Mouse (Mus musculus) kidney, embryonic 15.5 days (tissue): ENCODE measurements around the gene C1ql1. TPM values are rescaled to one million over a fixed set of nuclear protein-coding genes. Genes with fewer than 3 reads are reported as not detected.

ENCODE experiments used
- ATAC-seq: fragments of 200-750 bp; cut with Nextera tagmentation; replicated peaks from 2 replicates; pipeline ENCODE4 v1.8.0; 2017; ENCODE audit warnings: moderate TSS enrichment; ENCODE audit not compliant: low FRiP score
- H3K27ac ChIP-seq: fragments of 300-500 bp; sonication (generic); 2 replicates; pipeline ENCODE4 v1.5.1; 2015; ENCODE audit warnings: mild to moderate bottlenecking, inconsistent platforms
- H3K27me3 ChIP-seq: fragments of 300-500 bp; sonication (generic); 2 replicates; pipeline ENCODE4 v1.6.1; 2015; ENCODE audit warnings: inconsistent platforms
- H3K36me3 ChIP-seq: fragments of 300-500 bp; sonication (generic); 2 replicates; pipeline ENCODE4 v1.6.1; 2015; ENCODE audit warnings: inconsistent platforms
- H3K4me1 ChIP-seq: fragments of 300-500 bp; sonication (generic); 2 replicates; pipeline ENCODE4 v1.6.1; 2015; ENCODE audit warnings: inconsistent platforms
- H3K4me2 ChIP-seq: fragments of 300-500 bp; sonication (generic); 2 replicates; pipeline ENCODE4 v1.6.1; 2015; ENCODE audit warnings: moderate library complexity, mild to moderate bottlenecking, inconsistent platforms
- H3K4me3 ChIP-seq: fragments of 300-500 bp; sonication (generic); replicated peaks from 2 replicates; pipeline ENCODE4 v1.5.1; 2015; ENCODE audit warnings: mild to moderate bottlenecking, inconsistent platforms
- H3K9ac ChIP-seq: fragments of 300-500 bp; sonication (generic); 2 replicates; pipeline ENCODE4 v1.6.1; 2015; ENCODE audit warnings: mild to moderate bottlenecking, inconsistent platforms
- H3K9me3 ChIP-seq: fragments of 300-500 bp; sonication (generic); replicated peaks from 2 replicates; pipeline ENCODE4 v1.6.1; 2016; ENCODE audit warnings: inconsistent platforms
- WGBS: fragments of 180-500 bp; shearing (Covaris S2); methylation state at CpG from one replicate; pipeline ENCODE4 v1.1.7; 2015; ENCODE audit warnings: mixed read lengths; 5-methylcytosine and 5-hydroxymethylcytosine counted together
- polyA plus RNA-seq: library from polyadenylated mRNA; unstranded; fragments of >200 nt; fragmentation: Nextera tagmentation; extraction: Ambion mirVana; gene quantifications from 2 replicates; pipeline ENCODE4 v1.2.1, GENCODE M21; 2015

The C1ql1 gene
- polyA plus RNA-seq, 1 experiment from 2014 or later: 4.2 TPM

DNA sequence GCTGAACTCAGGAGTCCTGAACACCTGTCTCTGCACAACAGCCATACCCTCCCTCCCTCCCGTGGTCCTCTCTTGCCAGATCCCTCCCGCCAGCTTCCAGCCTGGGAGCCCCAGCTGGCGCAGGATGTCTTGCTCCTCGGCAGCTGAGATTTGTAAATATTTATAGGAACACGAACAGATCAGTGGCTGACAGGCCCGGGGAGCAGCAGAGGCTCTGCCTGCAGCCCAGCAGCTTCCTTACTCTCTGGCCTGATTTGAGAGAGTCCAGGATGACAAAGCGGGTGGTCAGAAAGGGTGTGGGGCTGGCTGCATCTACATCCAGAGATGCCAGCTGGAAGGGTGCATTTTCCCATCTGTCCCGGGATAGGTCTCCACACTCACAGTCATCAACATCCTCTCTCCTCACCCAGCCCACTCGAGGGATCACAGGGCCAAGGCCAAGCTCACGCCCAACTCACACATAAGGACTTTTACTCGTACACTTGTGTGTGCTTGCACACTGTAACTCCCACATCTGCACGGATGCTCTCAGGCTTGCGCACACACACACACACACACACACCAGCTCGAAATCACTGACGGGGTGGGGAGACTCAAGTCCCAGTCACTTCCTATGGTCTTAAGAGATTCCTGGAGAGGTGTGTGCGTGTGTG lies 10.6 kb upstream of the C1ql1 start:
- H3K4me2 ChIP-seq: no peak overlapping the region
- H3K4me1 ChIP-seq: 0 out of 2 replicates have a peak, but pooled peaks cover 3% of the 10 kb centered on the region

DNA sequence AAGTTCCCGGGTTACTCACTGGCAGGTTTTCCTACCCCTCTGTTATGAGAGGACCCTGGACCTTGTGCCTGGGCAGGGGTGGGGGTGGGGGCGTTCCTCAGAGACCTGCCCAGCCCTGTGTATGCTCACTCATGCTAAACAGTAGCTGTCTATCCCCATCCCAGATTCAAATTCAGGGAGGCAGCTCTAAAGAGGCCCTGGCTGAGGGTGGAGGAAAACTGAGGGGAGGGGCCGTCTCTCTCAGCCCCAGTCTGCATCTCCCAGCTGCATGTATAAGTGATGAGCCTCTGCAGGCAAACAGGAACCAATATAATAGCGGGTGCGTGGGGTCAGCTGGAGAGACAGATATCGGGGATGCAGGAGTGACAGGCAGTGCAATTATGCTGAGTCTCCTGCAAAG lies 6.4 kb upstream of the C1ql1 start:
- H3K27me3 ChIP-seq: peaks cover 86% of the 10 kb centered on the region
- no peaks in the 10 kb centered on the region for H3K36me3 ChIP-seq
- H3K9me3 ChIP-seq: no peaks in the 10 kb centered on the region
- no peak overlapping the region for H3K4me3 ChIP-seq
- no peak overlapping the region for H3K27ac ChIP-seq
- ATAC-seq: no peak
- H3K9ac ChIP-seq: no peak overlapping the region
- H3K4me2 ChIP-seq: no peak overlapping the region
- peaks cover 16% of the 10 kb centered on the region for H3K4me1 ChIP-seq
- WGBS: 26% methylated on average over 6 of the region's 6 CpGs

More for the DNA sequence above, 10.6 kb upstream of the C1ql1 start:
- Histone ChIP-seq H3K9me3 (no peaks in the 10 kb centered on the region), H3K36me3 (no peaks in the 10 kb centered on the region), H3K9ac (no peak overlapping the region), H3K27me3 (peaks cover 44% of the 10 kb centered on the region), H3K4me3 (no peak overlapping the region), H3K27ac (no peak overlapping the region)
- ATAC-seq: no peak
- 48% methylated on average over 16 of the region's 16 CpGs for WGBS

DNA sequence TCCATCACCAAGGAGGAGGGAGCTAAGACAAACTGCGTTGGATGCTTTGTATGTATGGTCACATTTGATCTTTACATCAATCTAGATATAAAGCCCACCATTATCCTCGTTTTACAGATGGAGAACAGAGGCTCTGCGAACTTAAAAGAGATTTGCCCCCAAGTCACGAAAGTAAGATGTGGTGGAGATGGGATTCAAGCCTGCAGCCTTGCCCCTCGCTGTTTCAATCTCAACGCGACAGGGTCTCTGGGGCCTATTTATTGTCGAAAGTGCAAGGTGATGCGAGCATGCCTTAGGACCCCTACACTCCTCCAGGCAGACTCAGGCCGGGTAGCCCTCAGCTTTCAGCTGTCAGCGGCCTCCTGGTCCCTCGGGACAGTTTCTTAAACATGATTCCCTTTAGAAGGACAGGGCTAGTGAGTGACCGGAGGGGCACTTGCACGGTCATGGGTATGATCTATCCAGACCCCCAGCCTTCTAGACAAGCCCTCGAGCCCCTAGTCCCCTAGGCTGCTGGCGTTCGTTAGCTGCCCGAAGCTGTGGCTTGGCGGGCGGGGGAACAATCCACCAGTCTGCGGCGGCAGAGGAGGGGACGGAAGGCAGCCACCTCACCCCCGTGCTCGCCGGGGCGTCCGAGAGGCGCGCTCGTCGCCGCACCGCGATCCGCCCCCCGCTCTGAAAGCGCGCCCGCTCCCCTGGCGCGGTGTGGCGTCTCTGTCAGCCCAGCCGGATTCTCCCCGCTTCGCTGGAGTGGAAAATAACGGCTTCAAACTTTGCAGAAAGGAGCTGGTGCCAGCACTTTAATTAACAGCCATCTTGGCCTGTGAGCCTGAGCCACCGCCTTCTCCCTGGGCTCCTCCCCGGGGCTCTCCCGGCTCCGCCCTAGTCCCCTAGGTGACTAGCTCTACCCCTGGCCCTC lies 1.8 kb upstream of the C1ql1 start:
- H3K27ac ChIP-seq: peak overlapping the region; percentile 63
- peaks cover 98% of the 10 kb centered on the region for H3K27me3 ChIP-seq
- H3K9ac ChIP-seq: peak overlapping the region; percentile 46
- ATAC-seq: peak; percentile 55; the same call in 1 of the 2 replicates
- peak overlapping the region; percentile 56 for H3K4me3 ChIP-seq
- no peaks in the 10 kb centered on the region for H3K36me3 ChIP-seq
- no peaks in the 10 kb centered on the region for H3K9me3 ChIP-seq
- peak overlapping the region; percentile 85 for H3K4me2 ChIP-seq
- 2% methylated on average over 50 of the region's 51 CpGs for WGBS
- peaks cover 51% of the 10 kb centered on the region for H3K4me1 ChIP-seq

DNA sequence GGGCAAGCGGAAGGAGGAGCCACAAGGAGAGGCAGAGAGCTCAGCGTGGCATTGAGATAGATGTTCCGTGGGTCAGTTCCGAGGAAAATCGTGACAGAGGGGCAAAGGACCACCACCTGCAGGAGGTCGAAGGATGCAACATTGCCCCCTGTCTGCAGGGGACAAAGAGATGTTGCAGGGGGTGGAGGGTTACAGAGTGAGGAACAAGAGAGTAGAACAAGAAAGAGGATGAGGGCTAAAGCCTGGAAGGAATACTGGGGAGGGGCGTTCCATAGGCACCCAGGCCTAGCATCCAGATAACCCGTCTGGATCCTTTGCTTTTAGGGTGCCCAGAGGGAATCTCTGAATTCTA lies 480 bp upstream of the C1ql1 start:
- Histone ChIP-seq H3K9ac (no peak overlapping the region), H3K9me3 (no peaks in the 10 kb centered on the region), H3K27ac (no peak overlapping the region), H3K4me3 (peak overlapping the region; percentile 45), H3K36me3 (no peaks in the 10 kb centered on the region), H3K4me1 (peaks cover 47% of the 10 kb centered on the region), H3K4me2 (peak overlapping the region; percentile 82), H3K27me3 (peaks cover 100% of the 10 kb centered on the region)
- 7% methylated on average over 8 of the region's 8 CpGs for WGBS
- no peak for ATAC-seq

DNA sequence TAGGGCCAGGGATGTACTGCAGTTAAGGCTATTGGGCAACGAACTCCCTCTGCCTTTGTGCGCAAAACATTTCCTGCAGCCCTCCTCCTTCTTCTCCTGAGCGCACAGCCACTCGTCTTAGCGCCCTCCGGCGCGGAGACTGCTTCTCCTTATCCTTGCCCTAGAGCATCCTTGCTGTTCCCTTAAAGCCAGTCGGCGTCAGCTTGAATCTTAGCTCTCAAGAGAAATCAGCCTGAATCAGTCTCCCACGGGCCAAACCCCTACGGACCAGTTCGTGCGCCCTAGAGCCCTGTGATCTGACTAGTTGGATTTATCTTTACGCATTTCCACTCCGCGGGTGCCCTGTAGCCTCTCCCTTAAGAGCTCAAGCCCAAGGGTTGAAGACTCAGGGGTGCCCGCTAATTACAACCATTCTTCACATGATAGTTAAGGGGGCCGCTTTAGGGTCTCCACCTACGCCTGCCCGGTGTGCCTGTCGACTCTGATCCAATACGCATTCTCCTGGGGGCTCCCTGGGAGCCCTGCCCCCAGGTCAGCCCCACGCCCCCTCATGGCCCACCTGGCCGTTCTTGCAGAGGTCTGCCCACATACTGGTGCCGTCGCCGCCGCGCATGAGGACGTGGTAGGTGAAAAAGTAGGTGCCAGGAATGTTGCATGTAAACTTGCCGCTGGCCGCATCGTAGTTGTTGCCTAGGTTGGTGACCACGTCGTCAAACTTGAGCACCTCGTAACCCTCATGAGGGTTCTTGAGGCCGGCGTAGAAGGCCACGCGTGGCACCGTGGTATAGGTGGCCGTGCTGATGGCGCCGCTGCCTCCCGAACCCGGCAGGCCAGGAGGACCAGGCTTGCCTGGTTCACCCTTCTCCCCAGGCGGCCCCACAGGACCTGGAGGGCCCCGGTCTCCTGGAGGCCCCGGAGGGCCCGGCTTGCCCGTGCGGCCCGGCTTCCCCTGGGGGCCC lies 903 bp downstream of the C1ql1 start:
- H3K27ac ChIP-seq: no peak overlapping the region
- H3K27me3 ChIP-seq: peaks cover 92% of the 10 kb centered on the region
- H3K4me2 ChIP-seq: peak overlapping the region; percentile 82
- no peaks in the 10 kb centered on the region for H3K36me3 ChIP-seq
- 3% methylated on average over 54 of the region's 54 CpGs for WGBS
- peak; percentile 20; the same call in 1 of the 2 replicates for ATAC-seq
- peak overlapping the region; percentile 35 for H3K9ac ChIP-seq
- H3K4me3 ChIP-seq: peak overlapping the region; percentile 45
- H3K4me1 ChIP-seq: peaks cover 47% of the 10 kb centered on the region
- H3K9me3 ChIP-seq: no peaks in the 10 kb centered on the region

DNA sequence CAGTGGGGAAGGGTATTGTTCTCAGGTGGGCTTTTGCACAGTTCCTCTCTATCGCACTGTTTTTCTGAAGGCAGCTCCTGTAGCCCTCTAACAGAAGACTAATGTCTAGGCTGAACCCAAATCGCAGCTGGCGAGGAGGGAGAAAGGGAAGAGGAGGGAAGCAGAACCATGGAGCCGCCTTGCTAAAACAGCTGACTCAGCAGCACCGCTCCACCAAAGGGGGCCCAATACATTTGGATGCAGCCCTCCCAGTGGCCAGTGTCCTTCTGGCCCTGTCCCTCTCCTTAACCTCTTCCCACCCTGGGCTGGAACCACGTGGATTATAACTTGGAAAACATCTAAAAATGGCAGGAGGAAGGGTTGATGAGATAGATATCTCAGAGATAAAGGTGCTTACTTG lies 5.3 kb downstream of the C1ql1 start:
- peaks cover 45% of the 10 kb centered on the region for H3K4me1 ChIP-seq
- peaks cover 77% of the 10 kb centered on the region for H3K27me3 ChIP-seq
- no peak for ATAC-seq
- H3K9ac ChIP-seq: no peak overlapping the region
- no peak overlapping the region for H3K4me2 ChIP-seq
- H3K4me3 ChIP-seq: no peak overlapping the region
- H3K27ac ChIP-seq: no peak overlapping the region
- WGBS: 70% methylated on average over 6 of the region's 6 CpGs
- no peaks in the 10 kb centered on the region for H3K36me3 ChIP-seq
- H3K9me3 ChIP-seq: no peaks in the 10 kb centered on the region

DNA sequence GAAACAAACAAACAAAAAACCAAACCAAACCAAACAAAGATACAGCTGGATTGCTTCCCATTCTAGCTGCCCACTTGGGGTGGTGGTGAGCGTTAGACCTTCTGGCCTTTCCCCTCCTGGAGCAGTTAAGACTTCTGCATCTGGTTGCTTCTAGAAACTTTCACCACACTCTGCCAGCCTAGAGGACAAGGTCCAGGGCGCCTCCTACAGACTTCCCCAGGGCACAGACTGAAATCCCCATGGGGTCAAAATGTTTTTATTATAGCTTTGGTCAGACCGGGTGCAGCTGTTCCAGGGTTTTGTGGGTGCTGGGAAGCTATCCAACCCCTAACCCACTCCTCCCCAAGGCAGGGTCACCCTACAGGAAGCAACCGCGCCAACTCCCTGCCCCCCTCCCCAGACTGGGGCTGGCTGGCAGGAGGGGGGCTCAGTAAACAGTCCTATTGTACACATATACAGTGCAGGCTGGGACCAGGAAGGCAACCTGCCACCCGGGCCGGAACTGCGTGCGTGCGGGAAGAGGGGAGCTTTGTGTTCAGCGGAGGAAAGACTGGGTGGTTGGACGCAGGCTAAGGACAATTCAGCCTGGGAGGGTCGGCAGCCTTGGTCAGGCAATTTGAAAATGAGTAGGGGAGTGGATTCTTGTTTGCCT lies 7.3 kb downstream of the C1ql1 start:
- no peak for ATAC-seq
- H3K27me3 ChIP-seq: peaks cover 63% of the 10 kb centered on the region
- WGBS: 21% methylated on average over 13 of the region's 13 CpGs

DNA sequence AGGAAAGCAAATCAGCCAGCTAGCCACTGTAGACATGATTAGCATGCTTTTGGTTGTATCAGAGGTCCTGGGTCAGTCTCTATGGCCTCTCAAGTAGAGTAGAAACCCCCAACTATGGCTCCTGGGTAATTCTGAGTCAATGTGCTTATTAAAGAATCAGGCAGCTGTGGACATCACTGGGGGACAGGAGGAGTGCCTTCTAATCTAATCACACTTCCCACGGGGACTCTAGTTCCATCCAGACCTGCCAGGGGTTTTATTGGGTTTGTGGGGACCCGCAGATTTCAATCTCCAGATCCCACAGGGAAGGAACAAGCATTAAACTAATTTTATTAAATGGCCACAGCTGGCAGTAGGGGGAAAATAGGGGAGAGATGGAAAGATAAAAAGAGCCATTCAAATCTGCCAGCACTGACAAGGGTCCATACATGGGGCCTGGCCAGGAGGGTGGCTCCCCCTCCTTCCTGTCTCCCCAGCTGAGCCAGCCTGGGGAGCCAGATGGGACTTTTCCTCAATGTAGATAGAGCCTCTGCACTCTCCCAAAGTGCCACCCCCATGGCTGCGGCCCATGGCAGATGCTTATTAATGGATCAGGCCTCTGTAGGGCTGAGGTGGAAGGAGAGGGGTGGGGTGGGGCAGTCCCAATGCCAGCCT lies 8.8 kb downstream of the C1ql1 start:
- ATAC-seq: no peak
- no peak overlapping the region for H3K27ac ChIP-seq
- 63% methylated on average over 3 of the region's 3 CpGs for WGBS
- H3K9ac ChIP-seq: no peak overlapping the region
- no peaks in the 10 kb centered on the region for H3K36me3 ChIP-seq
- peaks cover 33% of the 10 kb centered on the region for H3K4me1 ChIP-seq
- H3K9me3 ChIP-seq: no peaks in the 10 kb centered on the region
- peaks cover 49% of the 10 kb centered on the region for H3K27me3 ChIP-seq
- no peak overlapping the region for H3K4me2 ChIP-seq
- H3K4me3 ChIP-seq: no peak overlapping the region

More for the DNA sequence above, 7.3 kb downstream of the C1ql1 start:
- H3K9ac ChIP-seq: no peak overlapping the region
- H3K9me3 ChIP-seq: no peaks in the 10 kb centered on the region
- H3K4me2 ChIP-seq: peak overlapping the region; percentile 31; the same call in 1 of the 2 replicates
- no peak overlapping the region for H3K27ac ChIP-seq
- H3K4me3 ChIP-seq: no peak overlapping the region
- H3K36me3 ChIP-seq: no peaks in the 10 kb centered on the region
- H3K4me1 ChIP-seq: peaks cover 33% of the 10 kb centered on the region

DNA sequence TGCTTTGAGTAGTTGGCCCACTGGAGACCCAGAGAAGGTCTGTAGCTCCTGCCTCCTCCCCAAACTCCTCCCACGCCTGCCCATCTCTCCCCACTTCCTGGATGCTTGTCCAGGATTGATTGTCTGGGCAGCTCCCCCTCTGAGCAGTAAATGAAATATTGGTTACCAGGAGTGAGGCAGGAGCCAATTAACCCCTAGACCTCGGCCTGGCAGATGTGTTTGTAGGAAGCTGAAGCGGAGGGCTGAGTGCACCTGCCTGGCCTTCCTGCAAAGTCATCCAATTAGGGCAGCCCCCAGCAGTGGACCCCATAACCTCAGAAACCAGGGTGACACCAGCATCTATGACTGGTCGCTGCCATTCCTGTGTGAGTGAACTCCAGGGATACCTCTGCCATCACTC lies 10.2 kb downstream of the C1ql1 start:
- Histone ChIP-seq H3K4me2 (peak overlapping the region; percentile 16; the same call in 1 of the 2 replicates), H3K9me3 (no peaks in the 10 kb centered on the region), H3K4me3 (no peak overlapping the region), H3K27me3 (peaks cover 44% of the 10 kb centered on the region), H3K36me3 (no peaks in the 10 kb centered on the region), H3K4me1 (peaks cover 33% of the 10 kb centered on the region), H3K27ac (0 out of 2 replicates have a peak overlapping the region, but pooled peaks have one; percentile 62), H3K9ac (no peak overlapping the region)
- peak; percentile 73 for ATAC-seq
- WGBS: 7% methylated on average over 4 of the region's 4 CpGs

DNA sequence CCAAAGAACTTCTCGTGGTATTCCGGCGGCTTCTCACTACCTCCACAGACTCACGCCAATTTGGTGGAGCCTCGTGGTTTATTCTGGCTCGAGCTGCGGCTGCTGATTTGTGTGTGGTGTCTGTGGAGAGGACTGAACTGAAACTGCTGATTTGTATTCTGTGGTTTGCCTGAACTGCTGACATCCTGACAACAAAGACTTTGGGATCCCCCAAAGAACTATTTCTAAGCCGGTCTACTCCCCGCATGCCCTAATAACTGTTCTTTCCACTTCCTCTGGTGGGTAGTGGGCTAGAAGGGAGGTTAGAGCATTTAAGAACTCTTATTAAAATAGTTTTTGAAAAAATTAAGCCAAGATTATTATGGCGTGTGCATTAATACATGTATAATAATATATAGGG lies 15.8 kb downstream of the C1ql1 start:
- H3K9ac ChIP-seq: no peak overlapping the region
- WGBS: 92% methylated on average over 10 of the region's 10 CpGs
- no peak overlapping the region for H3K4me2 ChIP-seq
- no peak overlapping the region for H3K27ac ChIP-seq
- H3K9me3 ChIP-seq: no peaks in the 10 kb centered on the region
- peaks cover 17% of the 10 kb centered on the region for H3K27me3 ChIP-seq
- 0 out of 2 replicates have a peak, but pooled peaks cover under 1% of the 10 kb centered on the region for H3K4me1 ChIP-seq
- ATAC-seq: no peak
- H3K4me3 ChIP-seq: no peak overlapping the region
- no peaks in the 10 kb centered on the region for H3K36me3 ChIP-seq

DNA sequence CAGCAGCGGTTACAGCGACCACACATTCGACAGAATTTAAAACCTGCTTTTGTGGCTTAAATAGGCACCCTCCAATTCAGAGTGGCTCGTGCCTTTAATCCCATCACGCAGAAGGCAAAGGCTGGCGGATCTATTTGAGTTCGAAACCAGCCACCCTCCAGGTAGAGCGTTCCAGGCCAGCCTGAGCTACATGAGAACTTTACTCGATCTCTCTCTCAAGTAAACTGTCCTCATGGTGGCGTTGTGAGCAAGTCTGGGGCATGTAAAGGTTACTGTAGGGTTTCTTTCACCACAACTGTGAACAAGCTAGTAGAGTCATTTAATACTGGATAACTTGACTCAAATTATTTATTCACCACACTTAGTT lies 21.2 kb downstream of the C1ql1 start:
- H3K4me2 ChIP-seq: peak overlapping the region; percentile 71
- H3K36me3 ChIP-seq: 0 out of 2 replicates have a peak, but pooled peaks cover 6% of the 10 kb centered on the region
- peak overlapping the region; percentile 87 for H3K4me3 ChIP-seq
- H3K4me1 ChIP-seq: peaks cover 33% of the 10 kb centered on the region
- H3K27ac ChIP-seq: peak overlapping the region; percentile 97
- peak overlapping the region; percentile 55 for H3K9ac ChIP-seq
- H3K27me3 ChIP-seq: no peaks in the 10 kb centered on the region
- 1% methylated on average over 10 of the region's 10 CpGs for WGBS
- H3K9me3 ChIP-seq: no peaks in the 10 kb centered on the region
- ATAC-seq: 0 out of 2 replicates have a peak, but pooled peaks have one; percentile 37
